Mouse (Mus musculus): Measurements from ENCODE around the gene Hist3h2ba. TPM values are rescaled to one million over a fixed set of nuclear protein-coding genes. Genes with fewer than 3 reads are reported as not detected.

Hist3h2ba gene
- total RNA-seq, 2 experiments from 2014 or later, result not detected

GRCm38 (mm10) chr11:58926651-58927050 is 22.1 kb upstream of the Hist3h2ba start:
- no peak overlapping the region for H3K27ac ChIP-seq
- no peak for TF ChIP-seq CTCF (IDR thresholded peaks at IDR 0.05)
- intact Hi-C loops (cut with DNase I), result no loop called here
- no peak for DNase-seq
- H3K4me3 ChIP-seq, result no peak overlapping the region

GRCm38 (mm10) chr11:58927053-58927452 is 21.7 kb upstream of the Hist3h2ba start:
- TF ChIP-seq CTCF (IDR thresholded peaks at IDR 0.05), result no peak
- intact Hi-C loops (cut with DNase I), result no loop called here

GRCm38 (mm10) chr11:58927790-58928651 is 20.7 kb upstream of the Hist3h2ba start:
- DNase-seq, result peak; percentile 66
- Histone ChIP-seq H3K27ac (peak overlapping the region; percentile 76), H3K4me3 (peak overlapping the region; percentile 65)
- intact Hi-C loops (cut with DNase I), result loop anchor here (1.0 kb wide), 1 partner anchor 27 kb away; no protein-coding TSS in a partner anchor
- peak; percentile 84 for TF ChIP-seq CTCF (IDR thresholded peaks at IDR 0.05)

More at GRCm38 (mm10) chr11:58927053-58927452, 21.7 kb upstream of the Hist3h2ba start:
- DNase-seq, result no peak
- no peak overlapping the region for H3K4me3 ChIP-seq
- no peak overlapping the region for H3K27ac ChIP-seq

GRCm38 (mm10) chr11:58929055-58929454 is 19.7 kb upstream of the Hist3h2ba start:
- no peak for DNase-seq
- no peak overlapping the region for H3K4me3 ChIP-seq
- intact Hi-C loops (cut with DNase I), result no loop called here
- no peak for TF ChIP-seq CTCF (IDR thresholded peaks at IDR 0.05)
- H3K27ac ChIP-seq, result no peak overlapping the region

- no peak for DNase-seq
- intact Hi-C loops (cut with DNase I), result no loop called here
Observed at GRCm38 (mm10) chr11:58929641-58930040, 19.1 kb upstream of the Hist3h2ba start.

GRCm38 (mm10) chr11:58930254-58930653 is 18.5 kb upstream of the Hist3h2ba start:
- intact Hi-C loops (cut with DNase I), result no loop called here
- DNase-seq, result no peak
- H3K27ac ChIP-seq, result no peak overlapping the region
- no peak overlapping the region for H3K4me3 ChIP-seq
- no peak for TF ChIP-seq CTCF (IDR thresholded peaks at IDR 0.05)

More at GRCm38 (mm10) chr11:58929641-58930040, 19.1 kb upstream of the Hist3h2ba start:
- no peak for TF ChIP-seq CTCF (IDR thresholded peaks at IDR 0.05)
- Histone ChIP-seq H3K27ac (no peak overlapping the region), H3K4me3 (no peak overlapping the region)

GRCm38 (mm10) chr11:58931576-58931975 is 17.1 kb upstream of the Hist3h2ba start:
- no peak for DNase-seq
- no peak overlapping the region for H3K4me3 ChIP-seq
- no peak overlapping the region for H3K27ac ChIP-seq
- peak; percentile 5; the same call in 1 of the 2 replicates for TF ChIP-seq CTCF (IDR thresholded peaks at IDR 0.05)
- intact Hi-C loops (cut with DNase I), result no loop called here

- intact Hi-C loops (cut with DNase I), result no loop called here
Observed at GRCm38 (mm10) chr11:58937909-58938308, 10.8 kb upstream of the Hist3h2ba start.

GRCm38 (mm10) chr11:58938322-58939087 is 10.2 kb upstream of the Hist3h2ba start, which contains the start of gene Rnf187:
Gene Rnf187, minus strand, starts transcription at chr11:58938916.
- H3K4me3 ChIP-seq, result peak within 1 kb of the TSS; percentile 76
- DNase-seq, result peak; percentile 95
- H3K27ac ChIP-seq, result peak within 1 kb of the TSS; percentile 98
- intact Hi-C loops (cut with DNase I), result no loop called here
- no peak for TF ChIP-seq CTCF (IDR thresholded peaks at IDR 0.05)

More at GRCm38 (mm10) chr11:58937909-58938308, 10.8 kb upstream of the Hist3h2ba start:
- DNase-seq, result no peak
- Histone ChIP-seq H3K4me3 (peak overlapping the region; percentile 76), H3K27ac (peak overlapping the region; percentile 98)
- no peak for TF ChIP-seq CTCF (IDR thresholded peaks at IDR 0.05)

GRCm38 (mm10) chr11:58939088-58939439 is 9.7 kb upstream of the Hist3h2ba start:
- no peak; the same call in 1 of the 2 replicates for TF ChIP-seq CTCF (IDR thresholded peaks at IDR 0.05)
- intact Hi-C loops (cut with DNase I), result no loop called here

GRCm38 (mm10) chr11:58944136-58944535 is 4.6 kb upstream of the Hist3h2ba start:
- intact Hi-C loops (cut with DNase I), result no loop called here
- TF ChIP-seq CTCF (IDR thresholded peaks at IDR 0.05), result no peak
- no peak for DNase-seq
- Histone ChIP-seq H3K27ac (no peak overlapping the region), H3K4me3 (no peak overlapping the region)

More at GRCm38 (mm10) chr11:58939088-58939439, 9.7 kb upstream of the Hist3h2ba start:
- Histone ChIP-seq H3K4me3 (peak overlapping the region; percentile 76), H3K27ac (peak overlapping the region; percentile 98)
- no peak for DNase-seq

- H3K27ac ChIP-seq, result no peak overlapping the region
- no peak for TF ChIP-seq CTCF (IDR thresholded peaks at IDR 0.05)
- no peak overlapping the region for H3K4me3 ChIP-seq
- no peak for DNase-seq
- intact Hi-C loops (cut with DNase I), result no loop called here
Observed at GRCm38 (mm10) chr11:58947306-58947705, 1.4 kb upstream of the Hist3h2ba start.

Measured in gastrocnemius, adult 2 months (tissue).